Mouse (Mus musculus): Measurements from ENCODE around the gene Rapgef1.

DNA sequence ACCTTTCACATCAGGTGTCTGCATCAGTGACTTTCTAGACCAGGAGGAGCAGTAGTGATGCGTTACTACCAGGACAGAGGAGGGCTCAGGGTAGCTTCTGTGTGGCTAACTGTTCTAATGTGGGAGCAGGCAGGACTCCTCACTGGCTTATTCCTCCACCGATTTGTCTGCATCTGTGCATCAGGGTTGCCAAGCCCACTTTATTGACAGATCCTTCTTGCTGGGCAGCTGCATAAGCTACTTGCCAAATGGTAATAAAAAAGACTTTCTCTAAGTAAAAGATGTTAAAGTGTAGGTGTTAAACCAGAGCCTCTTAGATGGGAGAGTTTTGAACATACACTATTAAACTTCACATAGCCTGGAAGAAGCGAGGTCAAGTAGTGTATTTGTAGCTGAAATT is 22.2 kb downstream of the Rapgef1 start:
- TF ChIP-seq CTCF (IDR thresholded peaks at IDR 0.05; ENCODE audit: insufficient read depth, low read length) (no peak), POLR2A (IDR thresholded peaks at IDR 0.05; ENCODE audit: borderline replicate concordance, extremely low read depth, low read depth, low read length) (no peak)
